ENCODE assay signal across 8 mouse cellular contexts in genomic region chr6:86404996-86405395, GRCm38 (mm10). TPM values are rescaled to one million over a fixed set of nuclear protein-coding genes. Genes with fewer than 3 reads are reported as not detected.
DNase-seq lines count a peak whose midpoint lies in the region; ATAC-seq and TF ChIP-seq lines count a peak whose summit lies in the region.

No protein-coding gene starts in this region.

- H3K27me3 ChIP-seq in heart, postnatal 0 days (ENCODE audit: control insufficient read depth, insufficient read depth, low read length): no peaks in the 10 kb centered on the region
- H3K27me3 ChIP-seq in midbrain, embryonic 12.5 days: 0 out of 2 replicates have a peak, but pooled peaks cover 4% of the 10 kb centered on the region

- no peaks in the 10 kb centered on the region for H3K9me3 ChIP-seq in heart, postnatal 0 days (replicated peaks; ENCODE audit: control insufficient read depth, low read length)
- no peaks in the 10 kb centered on the region for H3K9me3 ChIP-seq in midbrain, embryonic 12.5 days

- 0% methylated on average over 11 of the region's 11 CpGs for WGBS in heart, postnatal 0 days
- under 1% methylated on average over 11 of the region's 11 CpGs for WGBS in midbrain, embryonic 12.5 days

- no peak for ATAC-seq in heart, postnatal 0 days (ENCODE audit: insufficient read depth, low read depth)
- ATAC-seq in midbrain, embryonic 12.5 days (ENCODE audit: low FRiP score, low read depth): no peak

- TF ChIP-seq EP300 in heart, postnatal 0 days (IDR thresholded peaks at IDR 0.05; ENCODE audit: low read depth): no peak

- DNase-seq in layer of hippocampus, adult 2 months (ENCODE audit: low spot score in 2 of 2): no peak
- DNase-seq in layer of hippocampus, postnatal 36 days: no peak
- peak; percentile 35 for DNase-seq in ZHBTc4 (ENCODE audit: low read depth, low spot score)
- DNase-seq in heart, postnatal 0 days (ENCODE audit: low spot score): no peak
- no peak for DNase-seq in spleen, adult 12 weeks (ENCODE audit: low spot score)
- DNase-seq in adrenal gland, postnatal 36 days: no peak
- no peak for DNase-seq in adrenal gland, postnatal 25 days

- peak overlapping the region; percentile 64 for H3K4me2 ChIP-seq in heart, postnatal 0 days (ENCODE audit: low read depth, low read length)
- H3K4me2 ChIP-seq in midbrain, embryonic 12.5 days (replicated peaks): peak overlapping the region; percentile 74

- H3K9ac ChIP-seq in heart, postnatal 0 days (replicated peaks; ENCODE audit: low read depth, low read length): peak overlapping the region; percentile 96
- H3K9ac ChIP-seq in midbrain, embryonic 12.5 days (replicated peaks): peak overlapping the region; percentile 98

- peak overlapping the region; percentile 83 for H3K4me3 ChIP-seq in layer of hippocampus, adult 2 months
- peak overlapping the region; percentile 87 for H3K4me3 ChIP-seq in heart, postnatal 0 days (ENCODE audit: low read depth, low read length)
- peak overlapping the region; percentile 87 for H3K4me3 ChIP-seq in midbrain, embryonic 12.5 days

- 0 out of 2 replicates have a peak, but pooled peaks cover 6% of the 10 kb centered on the region for H3K4me1 ChIP-seq in heart, postnatal 0 days (ENCODE audit: control insufficient read depth, insufficient read depth)
- peaks cover 16% of the 10 kb centered on the region for H3K4me1 ChIP-seq in midbrain, embryonic 12.5 days

- peak overlapping the region; percentile 99 for H3K27ac ChIP-seq in layer of hippocampus, adult 2 months
- peak overlapping the region; percentile 100 for H3K27ac ChIP-seq in heart, postnatal 0 days (ENCODE audit: low read depth)
- peak overlapping the region; percentile 100 for H3K27ac ChIP-seq in midbrain, embryonic 12.5 days (replicated peaks)

- peaks cover 4% of the 10 kb centered on the region; the same call in 1 of the 2 replicates for H3K36me3 ChIP-seq in heart, postnatal 0 days (replicated peaks; ENCODE audit: control insufficient read depth, insufficient read depth, low read length)
- peaks cover 10% of the 10 kb centered on the region; the same call in 1 of the 2 replicates for H3K36me3 ChIP-seq in midbrain, embryonic 12.5 days

- TF ChIP-seq CTCF in layer of hippocampus, adult 2 months (conservative IDR thresholded peaks at IDR 0.05): peak; percentile 25
- TF ChIP-seq CTCF in heart, postnatal 0 days (IDR thresholded peaks at IDR 0.05; ENCODE audit: low read depth): no peak

RNA-seq across cellular contexts. Expression of gene Tia1, which starts 1.0 kb away (rescaled TPM):
- total RNA-seq in layer of hippocampus, adult 2 months (2021): 100 to 1,000 TPM; 151 to 156 TPM
- total RNA-seq in layer of hippocampus, postnatal 36 days (2021): 100 to 1,000 TPM; 131 to 154 TPM
- total RNA-seq in heart, postnatal 0 days (2014; rRNA removed; ENCODE audit: low replicate concordance): 50.5 and 76.7 TPM in 2 replicates
- polyA plus RNA-seq in heart, postnatal 0 days (2015; fragmentation: Nextera tagmentation; extraction: Ambion mirVana): 67.8 and 72.0 TPM in 2 replicates
- polyA plus RNA-seq in midbrain, embryonic 12.5 days (2016; fragmentation: Nextera tagmentation; extraction: Ambion mirVana): 356 and 362 TPM in 2 replicates
- 10 to 100 TPM; 36.2 to 53.6 TPM for total RNA-seq in adrenal gland, postnatal 36 days (2021)
- total RNA-seq in adrenal gland, postnatal 25 days (2021): 82.0 and 85.8 TPM in 2 replicates

RNA-seq across cellular contexts. Expression of gene Pcyox1, which starts 8.0 kb away (rescaled TPM):
- total RNA-seq in layer of hippocampus, adult 2 months (2021): 100 to 1,000 TPM; 112 to 118 TPM
- total RNA-seq in layer of hippocampus, postnatal 36 days (2021): 100 to 1,000 TPM; 105 to 114 TPM
- 44.5 and 55.8 TPM in 2 replicates for total RNA-seq in heart, postnatal 0 days (2014; rRNA removed; ENCODE audit: low replicate concordance)
- polyA plus RNA-seq in heart, postnatal 0 days (2015; fragmentation: Nextera tagmentation; extraction: Ambion mirVana): 44.5 and 44.7 TPM in 2 replicates
- polyA plus RNA-seq in midbrain, embryonic 12.5 days (2016; fragmentation: Nextera tagmentation; extraction: Ambion mirVana): 128 and 129 TPM in 2 replicates
- total RNA-seq in adrenal gland, postnatal 36 days (2021): 100 to 1,000 TPM; 139 to 253 TPM
- 208 and 254 TPM in 2 replicates for total RNA-seq in adrenal gland, postnatal 25 days (2021)

RNA-seq across cellular contexts. Expression of gene Gm44790, which starts 21.5 kb away (rescaled TPM):
- total RNA-seq in layer of hippocampus, adult 2 months (2021): not detected
- under 1 TPM in 1 of 2 experiments, not detected in 1; 0.88 TPM for total RNA-seq in layer of hippocampus, postnatal 36 days (2021)
- 0.46 TPM in 1 of 2 replicates, not detected in the other for total RNA-seq in heart, postnatal 0 days (2014; rRNA removed; ENCODE audit: low replicate concordance)
- not detected in 2 replicates for polyA plus RNA-seq in heart, postnatal 0 days (2015; fragmentation: Nextera tagmentation; extraction: Ambion mirVana)
- polyA plus RNA-seq in midbrain, embryonic 12.5 days (2016; fragmentation: Nextera tagmentation; extraction: Ambion mirVana): 0.68 and 0.81 TPM in 2 replicates
- total RNA-seq in adrenal gland, postnatal 36 days (2021): not detected
- not detected in 2 replicates for total RNA-seq in adrenal gland, postnatal 25 days (2021)

RNA-seq across cellular contexts. Expression of gene C87436, which starts 33.2 kb away (rescaled TPM):
- 10 to 100 TPM; 18.9 to 20.6 TPM for total RNA-seq in layer of hippocampus, adult 2 months (2021)
- total RNA-seq in layer of hippocampus, postnatal 36 days (2021): 10 to 100 TPM; 16.4 to 16.5 TPM
- total RNA-seq in heart, postnatal 0 days (2014; rRNA removed; ENCODE audit: low replicate concordance): 9.1 and 9.9 TPM in 2 replicates
- polyA plus RNA-seq in heart, postnatal 0 days (2015; fragmentation: Nextera tagmentation; extraction: Ambion mirVana): 16.4 and 16.9 TPM in 2 replicates
- polyA plus RNA-seq in midbrain, embryonic 12.5 days (2016; fragmentation: Nextera tagmentation; extraction: Ambion mirVana): 26.6 and 30.6 TPM in 2 replicates
- total RNA-seq in adrenal gland, postnatal 36 days (2021): 10 to 100 TPM; 16.5 to 23.5 TPM
- total RNA-seq in adrenal gland, postnatal 25 days (2021): 26.0 and 31.3 TPM in 2 replicates

RNA-seq across cellular contexts. Expression of gene Snrpg, which starts 33.9 kb away (rescaled TPM):
- total RNA-seq in layer of hippocampus, adult 2 months (2021): 10 to 100 TPM; 75.3 to 88.0 TPM
- 10 to 100 TPM; 71.7 to 74.6 TPM for total RNA-seq in layer of hippocampus, postnatal 36 days (2021)
- total RNA-seq in heart, postnatal 0 days (2014; rRNA removed; ENCODE audit: low replicate concordance): 35.6 and 52.8 TPM in 2 replicates
- polyA plus RNA-seq in heart, postnatal 0 days (2015; fragmentation: Nextera tagmentation; extraction: Ambion mirVana): 159 and 170 TPM in 2 replicates
- polyA plus RNA-seq in midbrain, embryonic 12.5 days (2016; fragmentation: Nextera tagmentation; extraction: Ambion mirVana): 580 and 612 TPM in 2 replicates
- total RNA-seq in adrenal gland, postnatal 36 days (2021): 100 to 1,000 TPM; 202 to 467 TPM
- 378 and 463 TPM in 2 replicates for total RNA-seq in adrenal gland, postnatal 25 days (2021)
